Mouse (Mus musculus): Measurements from ENCODE around the gene Smok2b. TPM values are rescaled to one million over a fixed set of nuclear protein-coding genes. Genes with fewer than 3 reads are reported as not detected.
"Not testable (repeated sequence)": the region's sequence is repeated elsewhere in the genome, so short reads cannot be mapped to it uniquely, and the experiment has no call there.

The Smok2b gene
- polyA plus RNA-seq, 1 experiment from 2014 or later = not detected

- H3K36me3 ChIP-seq; H3K9me3 ChIP-seq (replicated peaks); ATAC-seq (ENCODE audit: insufficient number of reproducible peaks, low FRiP score, low TSS enrichment, low read depth); H3K9ac ChIP-seq; H3K27me3 ChIP-seq; H3K27ac ChIP-seq (replicated peaks); H3K4me2 ChIP-seq (replicated peaks); H3K4me3 ChIP-seq (replicated peaks); H3K4me1 ChIP-seq: not testable (repeated sequence)
- 63% methylated on average over 1 of the region's 5 CpGs for WGBS
Observed at GRCm38 (mm10) chr17:13254786-13255185, 24.7 kb downstream of the Smok2b start.

Other genes with a start within 250 kb of the Smok2b start
- gene Wtap, start 236.1 kb upstream of the Smok2b start, polyA plus RNA-seq (2015; fragmentation: Nextera tagmentation; extraction: Ambion mirVana) = 120 and 125 TPM in 2 replicates
- gene Sod2, start 223.4 kb upstream of the Smok2b start, polyA plus RNA-seq (2015; fragmentation: Nextera tagmentation; extraction: Ambion mirVana) = 98.3 and 98.5 TPM in 2 replicates
- gene Gpr31b, start 178.0 kb upstream of the Smok2b start, polyA plus RNA-seq (2015; fragmentation: Nextera tagmentation; extraction: Ambion mirVana) = 0.30 TPM in 1 of 2 replicates, not detected in the other
- 0.27 and 0.29 TPM in 2 replicates for gene Tcp10b, start 169.2 kb upstream of the Smok2b start, polyA plus RNA-seq (2015; fragmentation: Nextera tagmentation; extraction: Ambion mirVana)
- not detected in 2 replicates for gene Unc93a, start 98.4 kb upstream of the Smok2b start, polyA plus RNA-seq (2015; fragmentation: Nextera tagmentation; extraction: Ambion mirVana)
- not detected in 2 replicates for gene Smok2a, start 9.1 kb upstream of the Smok2b start, polyA plus RNA-seq (2015; fragmentation: Nextera tagmentation; extraction: Ambion mirVana)
- gene Tcp10c, start 124.3 kb downstream of the Smok2b start, polyA plus RNA-seq (2015; fragmentation: Nextera tagmentation; extraction: Ambion mirVana) = not detected in 2 replicates